Mouse (Mus musculus) kidney, adult 8-10 months (tissue): ENCODE measurements around the gene Ninl.

Experiments used
- DNase-seq, 2 experiments: peaks; one replicate each; pipeline ENCODE4 v3.0.0; 2022

The Ninl gene

GRCm38 (mm10) chr2:150900341-150900740, 138.8 kb downstream of the Ninl start:
- DNase-seq, result no peak

- no peak for DNase-seq
Measured at GRCm38 (mm10) chr2:150895691-150896252, 143.4 kb downstream of the Ninl start.

- DNase-seq, result no peak
Measured at GRCm38 (mm10) chr2:150894617-150895267, 144.4 kb downstream of the Ninl start.

- DNase-seq, result no peak
Measured at GRCm38 (mm10) chr2:150887370-150887769, 151.8 kb downstream of the Ninl start.

- DNase-seq, result no peak
Measured at GRCm38 (mm10) chr2:150886315-150886714, 152.9 kb downstream of the Ninl start.

- DNase-seq, result no peak
Measured at GRCm38 (mm10) chr2:150885814-150886213, 153.4 kb downstream of the Ninl start.

- no peak for DNase-seq
Measured at GRCm38 (mm10) chr2:150884779-150885110, 154.4 kb downstream of the Ninl start.
